ENCODE assay signal across 7 mouse cellular contexts in the genomic region with DNA sequence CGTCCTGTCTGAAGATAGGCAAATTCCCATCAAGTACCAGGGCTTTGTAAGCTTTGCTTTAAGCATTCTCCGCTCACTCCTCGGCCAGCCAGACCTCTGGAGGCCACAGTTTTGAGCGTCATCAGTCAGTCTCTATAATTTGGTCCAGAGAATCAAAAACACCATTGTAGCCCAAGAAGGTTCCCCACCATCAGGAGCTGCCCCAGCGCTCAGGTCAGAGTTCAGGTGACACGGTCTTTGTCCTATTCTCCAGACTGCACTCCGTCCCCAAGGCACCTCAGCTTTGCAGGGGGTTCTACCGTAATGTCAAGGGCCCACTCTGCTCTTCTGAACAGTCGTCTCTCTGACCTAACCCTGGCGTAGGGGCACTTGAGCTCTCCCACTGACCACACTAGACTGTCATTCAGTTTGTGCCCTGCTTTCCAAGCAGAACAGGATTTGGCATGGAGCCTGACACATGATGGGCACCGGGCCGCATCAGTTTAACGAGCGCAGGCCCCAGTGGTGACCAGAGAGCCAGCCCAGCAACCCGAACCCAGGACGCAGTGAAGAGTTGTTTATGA. TPM values are rescaled to one million over a fixed set of nuclear protein-coding genes. Genes with fewer than 3 reads are reported as not detected.
A peak's percentile ranks its signal among the peaks of the same experiment; 100 is the strongest.
DNase-seq lines count a peak whose midpoint lies in the region; ATAC-seq and TF ChIP-seq lines count a peak whose summit lies in the region.

No protein-coding gene starts in this region.

- ATAC-seq in G1E (ENCODE audit: extremely low read depth, insufficient number of reproducible peaks, low FRiP score, poor library complexity, severe bottlenecking) = no peak
- ATAC-seq in heart, embryonic 16.5 days (replicated peaks; ENCODE audit: extremely low read depth, insufficient read depth, low FRiP score) = peak; percentile 42; the same call in 1 of the 2 replicates
- ATAC-seq in midbrain, embryonic 11.5 days (ENCODE audit: low FRiP score) = peak; percentile 62

- H3K27me3 ChIP-seq in CH12.LX (replicated peaks) (peaks cover 36% of the 10 kb centered on the region), G1E (ENCODE audit: insufficient read depth, low read length) (peaks cover 39% of the 10 kb centered on the region)
- peaks cover 53% of the 10 kb centered on the region for H3K27me3 ChIP-seq in embryonic facial prominence, embryonic 10.5 days (replicated peaks; ENCODE audit: low read depth, poor library complexity, severe bottlenecking)
- peaks cover 11% of the 10 kb centered on the region for H3K27me3 ChIP-seq in heart, embryonic 16.5 days (ENCODE audit: control insufficient read depth, insufficient read depth, low read length)
- peaks cover 13% of the 10 kb centered on the region for H3K27me3 ChIP-seq in midbrain, embryonic 11.5 days (ENCODE audit: control insufficient read depth, insufficient read depth, low read length)

- TF ChIP-seq CTCF in CH12.LX (conservative IDR thresholded peaks at IDR 0.05 in 1 of 2, IDR thresholded peaks at IDR 0.05 in 1 of 2; ENCODE audit: low read depth in 2 of 2, low read length in 2 of 2) (no peak), G1E (IDR thresholded peaks at IDR 0.05; ENCODE audit: low read depth, low read length) (no peak)

- H3K9ac ChIP-seq in CH12.LX (ENCODE audit: insufficient read depth, low read depth) = no peak overlapping the region
- peak overlapping the region; percentile 87 for H3K9ac ChIP-seq in heart, embryonic 16.5 days (ENCODE audit: low read length)
- peak overlapping the region; percentile 89 for H3K9ac ChIP-seq in midbrain, embryonic 11.5 days (ENCODE audit: low read length)

- TF ChIP-seq POLR2A in CH12.LX (IDR thresholded peaks at IDR 0.05; ENCODE audit: low read depth, low read length) = no peak

- dilution Hi-C loops in CH12.LX (cut with MboI; ENCODE audit: extremely low pct_ligation_motif_present, extremely low pct_unique_long_range_greater_than_20kb, low sequenced_read_pairs) = no loop called here

- H3K36me3 ChIP-seq in CH12.LX (replicated peaks in 1 of 2; ENCODE audit: control insufficient read depth in 1 of 2, insufficient read depth in 1 of 2, low read length in 1 of 2) (no peaks in the 10 kb centered on the region), G1E (replicated peaks) (no peaks in the 10 kb centered on the region)
- no peaks in the 10 kb centered on the region for H3K36me3 ChIP-seq in embryonic facial prominence, embryonic 10.5 days (replicated peaks)
- no peaks in the 10 kb centered on the region for H3K36me3 ChIP-seq in heart, embryonic 16.5 days (ENCODE audit: control insufficient read depth, insufficient read depth)
- H3K36me3 ChIP-seq in midbrain, embryonic 11.5 days (ENCODE audit: control insufficient read depth, insufficient read depth, low read length) = no peaks in the 10 kb centered on the region

- WGBS in embryonic facial prominence, embryonic 10.5 days = 12% methylated on average over 16 of the region's 16 CpGs
- 22% methylated on average over 16 of the region's 16 CpGs for WGBS in heart, embryonic 16.5 days
- 16% methylated on average over 16 of the region's 16 CpGs for WGBS in midbrain, embryonic 11.5 days

- TF ChIP-seq EP300 in CH12.LX (IDR thresholded peaks at IDR 0.05; ENCODE audit: low read length) = no peak

- H3K4me2 ChIP-seq in CH12.LX (ENCODE audit: insufficient read depth, low read depth, poor library complexity, severe bottlenecking) = peak overlapping the region; percentile 59; the same call in 1 of the 2 replicates
- peak overlapping the region; percentile 96 for H3K4me2 ChIP-seq in heart, embryonic 16.5 days (ENCODE audit: low read depth, low read length)
- peak overlapping the region; percentile 89 for H3K4me2 ChIP-seq in midbrain, embryonic 11.5 days

- H3K4me3 ChIP-seq in CH12.LX (replicated peaks in 1 of 3; ENCODE audit: low read depth in 2 of 3, low read length in 2 of 3, poor library complexity in 1 of 3) (no peak overlapping the region), G1E (ENCODE audit: low read depth, low read length) (peak overlapping the region; percentile 67; the same call in 1 of the 2 replicates)
- H3K4me3 ChIP-seq in embryonic facial prominence, embryonic 10.5 days = peak overlapping the region; percentile 73
- H3K4me3 ChIP-seq in heart, embryonic 16.5 days (ENCODE audit: low read length) = peak overlapping the region; percentile 81
- H3K4me3 ChIP-seq in midbrain, embryonic 11.5 days (ENCODE audit: low read depth, low read length) = peak overlapping the region; percentile 77

- H3K79me2 ChIP-seq in CH12.LX (replicated peaks; ENCODE audit: control insufficient read depth, extremely low read depth, insufficient read depth, poor library complexity, severe bottlenecking) = no peaks in the 10 kb centered on the region

- DNase-seq in CH12.LX (ENCODE audit: extremely low read depth) = no peak
- no peak for DNase-seq in G1E (ENCODE audit: low spot score)
- no peak for DNase-seq in embryonic facial prominence, embryonic 10.5 days (ENCODE audit: low spot score)
- peak; percentile 67 to 69 for DNase-seq in layer of hippocampus, postnatal 14 days (ENCODE audit: low spot score in 2 of 2)
- DNase-seq in midbrain, embryonic 11.5 days (ENCODE audit: low spot score, missing footprints) = no peak
- DNase-seq in thymus, postnatal 4 days = no peak

- H3K9me3 ChIP-seq in CH12.LX (replicated peaks; ENCODE audit: low read length) = no peaks in the 10 kb centered on the region
- peaks cover 6% of the 10 kb centered on the region; the same call in 1 of the 2 replicates for H3K9me3 ChIP-seq in G1E (replicated peaks)
- no peaks in the 10 kb centered on the region for H3K9me3 ChIP-seq in embryonic facial prominence, embryonic 10.5 days
- no peaks in the 10 kb centered on the region for H3K9me3 ChIP-seq in heart, embryonic 16.5 days (replicated peaks; ENCODE audit: control insufficient read depth, low read length)
- no peaks in the 10 kb centered on the region for H3K9me3 ChIP-seq in midbrain, embryonic 11.5 days (ENCODE audit: control insufficient read depth, low read length)

- H3K4me1 ChIP-seq in CH12.LX (ENCODE audit: control insufficient read depth in 1 of 2, insufficient read depth in 2 of 2) = 0 out of 4 replicates have a peak, but pooled peaks cover 0 to 3% of the 10 kb centered on the region in 2 experiments
- peaks cover 63% of the 10 kb centered on the region for H3K4me1 ChIP-seq in G1E (ENCODE audit: insufficient read depth, low read depth, low read length)
- H3K4me1 ChIP-seq in embryonic facial prominence, embryonic 10.5 days = peaks cover 26% of the 10 kb centered on the region
- peaks cover 17% of the 10 kb centered on the region for H3K4me1 ChIP-seq in heart, embryonic 16.5 days (ENCODE audit: control insufficient read depth, insufficient read depth, low read length)
- peaks cover 7% of the 10 kb centered on the region; the same call in 1 of the 2 replicates for H3K4me1 ChIP-seq in midbrain, embryonic 11.5 days (ENCODE audit: control insufficient read depth, insufficient read depth, low read length)

- no peak overlapping the region for H3K27ac ChIP-seq in CH12.LX (ENCODE audit: insufficient read depth, low read depth)
- H3K27ac ChIP-seq in embryonic facial prominence, embryonic 10.5 days (replicated peaks) = peak overlapping the region; percentile 86
- peak overlapping the region; percentile 84 for H3K27ac ChIP-seq in heart, embryonic 16.5 days (ENCODE audit: low read length)
- H3K27ac ChIP-seq in midbrain, embryonic 11.5 days (ENCODE audit: low read depth, low read length) = no peak overlapping the region; the same call in 1 of the 2 replicates

- TF ChIP-seq RAD21 in CH12.LX (IDR thresholded peaks at IDR 0.05; ENCODE audit: low read depth, low read length) = no peak

- in situ Hi-C loops in CH12.LX (cut with MboI; ENCODE audit: low pct_ligation_motif_present, low pct_unique_long_range_greater_than_20kb, low sequenced_read_pairs) = no loop called here

TF ChIP-seq in CH12.LX, 34 proteins besides CTCF, POLR2A, EP300 and RAD21:
- no peak for TF ChIP-seq HCFC1 (IDR thresholded peaks at IDR 0.05; ENCODE audit: low read depth, low read length)
- TF ChIP-seq ZMIZ1 (IDR thresholded peaks at IDR 0.05; ENCODE audit: low read depth, low read length) = no peak
- no peak for TF ChIP-seq CHD2 (IDR thresholded peaks at IDR 0.05; ENCODE audit: low read length)
- no peak for TF ChIP-seq PAX5 (IDR thresholded peaks at IDR 0.05; ENCODE audit: low read length)
- no peak for TF ChIP-seq JUND (conservative IDR thresholded peaks at IDR 0.05; ENCODE audit: low read depth, low read length)
- TF ChIP-seq ZKSCAN1 (IDR thresholded peaks at IDR 0.05; ENCODE audit: borderline replicate concordance, low read depth, low read length) = no peak

RNA-seq across cellular contexts. Expression of gene Mras, which starts 1.5 kb away (rescaled TPM):
- 0.21 TPM in 1 of 2 replicates, not detected in the other for total RNA-seq in CH12.LX (2012; rRNA removed)
- not detected in 2 replicates for total RNA-seq in CH12.LX (2014; rRNA removed)
- not detected in 2 replicates for polyA plus RNA-seq in CH12.LX (2012; ENCODE audit: insufficient read length, low read depth)
- total RNA-seq in G1E (2014; fragmentation: Nextera tagmentation) = not detected in 2 replicates
- 2.1 TPM in 2 replicates for total RNA-seq in G1E (2017)
- 0.04 and 0.12 TPM in 2 replicates for polyA plus RNA-seq in G1E (2012)
- 9.9 and 10.8 TPM in 2 replicates for polyA plus RNA-seq in embryonic facial prominence, embryonic 10.5 days (2016; fragmentation: Nextera tagmentation; extraction: Ambion mirVana)
- 15.0 and 15.1 TPM in 2 replicates for polyA plus RNA-seq in heart, embryonic 16.5 days (2015; fragmentation: Nextera tagmentation; extraction: Ambion mirVana)
- 100 to 1,000 TPM; 102 to 109 TPM for total RNA-seq in layer of hippocampus, postnatal 14 days (2021)
- polyA plus RNA-seq in midbrain, embryonic 11.5 days (2014; fragmentation: Nextera tagmentation; extraction: Ambion mirVana) = 12.1 and 15.0 TPM in 2 replicates

RNA-seq across cellular contexts. Expression of gene Nme9, which starts 15.6 kb away (rescaled TPM):
- not detected in 2 replicates for total RNA-seq in CH12.LX (2012; rRNA removed)
- not detected in 2 replicates for total RNA-seq in CH12.LX (2014; rRNA removed)
- not detected in 2 replicates for polyA plus RNA-seq in CH12.LX (2012; ENCODE audit: insufficient read length, low read depth)
- not detected in 2 replicates for total RNA-seq in G1E (2014; fragmentation: Nextera tagmentation)
- total RNA-seq in G1E (2017) = not detected in 2 replicates
- not detected in 2 replicates for polyA plus RNA-seq in G1E (2012)
- not detected in 2 replicates for polyA plus RNA-seq in embryonic facial prominence, embryonic 10.5 days (2016; fragmentation: Nextera tagmentation; extraction: Ambion mirVana)
- polyA plus RNA-seq in heart, embryonic 16.5 days (2015; fragmentation: Nextera tagmentation; extraction: Ambion mirVana) = 1.0 and 1.3 TPM in 2 replicates
- total RNA-seq in layer of hippocampus, postnatal 14 days (2021) = 1 to 10 TPM in 1 of 2 experiments, under 1 TPM in 1; 0.64 to 1.1 TPM
- not detected in 2 replicates for polyA plus RNA-seq in midbrain, embryonic 11.5 days (2014; fragmentation: Nextera tagmentation; extraction: Ambion mirVana)

Comparison
In these comparisons a context has a peak if more than half of its experiments do, and no peak if none do; other contexts are left out.
1. DNase-seq: peak in layer of hippocampus, postnatal 14 days (2 of 2); none in CH12.LX (single experiment), G1E (single experiment), embryonic facial prominence, embryonic 10.5 days (single experiment), midbrain, embryonic 11.5 days (single experiment) and thymus, postnatal 4 days (single experiment).
2. H3K27ac ChIP-seq: peak in embryonic facial prominence, embryonic 10.5 days (single experiment) and heart, embryonic 16.5 days (single experiment); none in CH12.LX (single experiment) and midbrain, embryonic 11.5 days (single experiment).
3. H3K4me3 ChIP-seq: peak in G1E (single experiment), embryonic facial prominence, embryonic 10.5 days (single experiment), heart, embryonic 16.5 days (single experiment) and midbrain, embryonic 11.5 days (single experiment); none in CH12.LX (0 of 3).
4. Peak in every context shown above with its lines, with median percentiles within 50 percentile points of each other: H3K4me2 ChIP-seq.